Mouse (Mus musculus) hindbrain, postnatal 0 days (tissue): ENCODE data around the gene Upp2. TPM values are rescaled to one million over a fixed set of nuclear protein-coding genes. Genes with fewer than 3 reads are reported as not detected.

Experiments
- ATAC-seq: fragments of 200-750 bp; cut with Nextera tagmentation; 2 replicates; pipeline ENCODE4 v1.8.0; 2017; ENCODE audit warnings: mild to moderate bottlenecking, moderate TSS enrichment, moderate library complexity
- DNase-seq: peaks from one replicate; pipeline ENCODE4 v3.0.0-alpha.2; 2015; ENCODE audit warnings: low spot score
- H3K27ac ChIP-seq: fragments of 300-500 bp; sonication (generic); 2 replicates; pipeline ENCODE4 v1.5.1; 2014; ENCODE audit warnings: mild to moderate bottlenecking
- H3K27me3 ChIP-seq: fragments of 300-500 bp; sonication (generic); 2 replicates; pipeline ENCODE4 v1.6.1; 2014; ENCODE audit warnings: low read length, mixed read lengths; ENCODE audit not compliant: insufficient read depth
- H3K36me3 ChIP-seq: fragments of 300-500 bp; sonication (generic); 2 replicates; pipeline ENCODE4 v1.6.1; 2014; ENCODE audit warnings: low read length, mixed read lengths; ENCODE audit not compliant: insufficient read depth
- H3K4me1 ChIP-seq: fragments of 300-500 bp; sonication (generic); 2 replicates; pipeline ENCODE4 v1.6.1; 2014; ENCODE audit warnings: antibody characterized with exemption, low read length, mixed read lengths; ENCODE audit not compliant: insufficient read depth
- H3K4me2 ChIP-seq: fragments of 300-500 bp; sonication (generic); 2 replicates; pipeline ENCODE4 v1.6.1; 2014; ENCODE audit warnings: low read depth, mild to moderate bottlenecking, low read length, moderate library complexity, mixed read lengths
- H3K4me3 ChIP-seq: fragments of 300-500 bp; sonication (generic); 2 replicates; pipeline ENCODE4 v1.5.1; 2014; ENCODE audit warnings: low read length
- H3K9ac ChIP-seq: fragments of 300-500 bp; sonication (generic); replicated peaks from 2 replicates; pipeline ENCODE4 v1.6.1; 2014; ENCODE audit warnings: mild to moderate bottlenecking, low read length, moderate library complexity, mixed read lengths
- H3K9me3 ChIP-seq: fragments of 300-500 bp; sonication (generic); 2 replicates; pipeline ENCODE4 v1.6.1; 2016; ENCODE audit warnings: low read length, mixed read lengths
- CTCF ChIP-seq: IDR thresholded peaks from 2 replicates; pipeline ENCODE4 v1.5.1; 2016; ENCODE audit warnings: antibody characterized with exemption, control low read depth, low read depth
- WGBS: fragments of 180-500 bp; shearing (Covaris S2); extraction: QIAGEN DNeasy Blood & Tissue Kit; methylation state at CpG from one replicate; pipeline ENCODE4 v1.1.7; 2014; 5-methylcytosine and 5-hydroxymethylcytosine counted together
- polyA plus RNA-seq: library from polyadenylated mRNA; unstranded; fragments of >200 nt; fragmentation: Nextera tagmentation; extraction: Ambion mirVana; gene quantifications from 2 replicates; pipeline ENCODE4 v1.2.1, GENCODE M21; 2015
- total RNA-seq: library from RNA; depleted of rRNA; stranded (reverse); fragments of >200 nt; gene quantifications from 2 replicates; pipeline ENCODE4 v1.2.3, GENCODE M21; 2014

Upp2 gene
- total and polyA plus RNA-seq, 2 experiments from 2014 or later: 6.8 to 11.8 TPM

- WGBS: under 1% methylated on average over 6 of the region's 6 CpGs
- Histone ChIP-seq H3K27me3 (no peaks in the 10 kb centered on the region), H3K4me2 (peak overlapping the region; percentile 72), H3K9me3 (no peaks in the 10 kb centered on the region), H3K4me1 (peaks cover 19% of the 10 kb centered on the region), H3K4me3 (peak overlapping the region; percentile 93), H3K9ac (peak overlapping the region; percentile 92), H3K27ac (peak overlapping the region; percentile 99), H3K36me3 (no peaks in the 10 kb centered on the region)
- DNase-seq (no peak), ATAC-seq (no peak; the same call in 1 of the 2 replicates)
- TF ChIP-seq CTCF: no peak
Measured at GRCm38 (mm10) chr2:58566049-58566409, 1.1 kb upstream of the Upp2 start.

GRCm38 (mm10) chr2:58566410-58567065 lies 560 bp upstream of the Upp2 start:
- no peak; the same call in 1 of the 2 replicates for TF ChIP-seq CTCF
- peak overlapping the region; percentile 93 for H3K4me3 ChIP-seq
- H3K4me1 ChIP-seq: peaks cover 19% of the 10 kb centered on the region
- no peaks in the 10 kb centered on the region for H3K36me3 ChIP-seq
- ATAC-seq (peak; percentile 63), DNase-seq (peak; percentile 63)
- peak overlapping the region; percentile 72 for H3K4me2 ChIP-seq
- under 1% methylated on average over 65 of the region's 78 CpGs for WGBS
- H3K9me3 ChIP-seq: no peaks in the 10 kb centered on the region
- peak overlapping the region; percentile 92 for H3K9ac ChIP-seq
- no peaks in the 10 kb centered on the region for H3K27me3 ChIP-seq
- peak overlapping the region; percentile 99 for H3K27ac ChIP-seq

GRCm38 (mm10) chr2:58567866-58568719 lies 995 bp downstream of the Upp2 start:
- peak overlapping the region; percentile 93 for H3K4me3 ChIP-seq
- peak; percentile 27 for DNase-seq
- 8% methylated on average over 12 of the region's 12 CpGs for WGBS

GRCm38 (mm10) chr2:58568841-58569645 lies 1.9 kb downstream of the Upp2 start:
- Histone ChIP-seq H3K27ac (peak overlapping the region; percentile 99), H3K36me3 (no peaks in the 10 kb centered on the region), H3K27me3 (no peaks in the 10 kb centered on the region), H3K4me1 (peaks cover 19% of the 10 kb centered on the region), H3K9ac (peak overlapping the region; percentile 13; the same call in 1 of the 2 replicates), H3K9me3 (no peaks in the 10 kb centered on the region), H3K4me2 (peak overlapping the region; percentile 72), H3K4me3 (peak overlapping the region; percentile 93)
- ATAC-seq: no peak
- WGBS: 58% methylated on average over 4 of the region's 4 CpGs
- no peak for TF ChIP-seq CTCF
- no peak for DNase-seq

More at GRCm38 (mm10) chr2:58567866-58568719, 995 bp downstream of the Upp2 start:
- Histone ChIP-seq H3K4me1 (peaks cover 19% of the 10 kb centered on the region), H3K27me3 (no peaks in the 10 kb centered on the region), H3K27ac (peak overlapping the region; percentile 99), H3K36me3 (no peaks in the 10 kb centered on the region), H3K9ac (peak overlapping the region; percentile 92), H3K9me3 (no peaks in the 10 kb centered on the region), H3K4me2 (peak overlapping the region; percentile 72)
- peak; percentile 6; the same call in 1 of the 2 replicates for ATAC-seq
- TF ChIP-seq CTCF: no peak

GRCm38 (mm10) chr2:58574167-58574566 lies 7.1 kb downstream of the Upp2 start:
- Histone ChIP-seq H3K9ac (no peak overlapping the region), H3K27ac (no peak overlapping the region), H3K27me3 (no peaks in the 10 kb centered on the region), H3K4me2 (no peak overlapping the region), H3K36me3 (no peaks in the 10 kb centered on the region), H3K4me3 (no peak overlapping the region), H3K9me3 (no peaks in the 10 kb centered on the region), H3K4me1 (0 out of 2 replicates have a peak, but pooled peaks cover 2% of the 10 kb centered on the region)
- WGBS: 84% methylated on average over 2 of the region's 2 CpGs
- DNase-seq (no peak), ATAC-seq (no peak)
- TF ChIP-seq CTCF: no peak

GRCm38 (mm10) chr2:58586311-58586710 lies 19.2 kb downstream of the Upp2 start:
- no peak overlapping the region for H3K4me2 ChIP-seq
- H3K27me3 ChIP-seq: no peaks in the 10 kb centered on the region
- no peak overlapping the region for H3K4me3 ChIP-seq
- no peak overlapping the region for H3K9ac ChIP-seq
- no peak for TF ChIP-seq CTCF
- no peaks in the 10 kb centered on the region for H3K4me1 ChIP-seq
- H3K36me3 ChIP-seq: no peaks in the 10 kb centered on the region
- no peaks in the 10 kb centered on the region for H3K9me3 ChIP-seq
- ATAC-seq (no peak), DNase-seq (no peak)
- 67% methylated on average over 10 of the region's 10 CpGs for WGBS
- no peak overlapping the region for H3K27ac ChIP-seq
